Mouse (Mus musculus) ES-E14 (cell line): ENCODE results near the gene Asrgl1.

ENCODE experiments used
- CHD2 ChIP-seq: IDR thresholded peaks from 2 replicates; pipeline ENCODE4 v1.6.1; 2014; ENCODE audit warnings: mild to moderate bottlenecking, low read depth, low read length, inconsistent platforms
- HCFC1 ChIP-seq: IDR thresholded peaks from 2 replicates; pipeline ENCODE4 v1.6.1; 2012; ENCODE audit warnings: low read length, inconsistent platforms, borderline replicate concordance; ENCODE audit not compliant: insufficient read depth
- MAFK ChIP-seq: IDR thresholded peaks from 2 replicates; pipeline ENCODE4 v1.6.1; 2014; ENCODE audit warnings: mild to moderate bottlenecking, low read depth, low read length, inconsistent platforms; ENCODE audit not compliant: insufficient read depth

GRCm38 (mm10) chr19:9060103-9060502 lies 75.3 kb downstream of the Asrgl1 start:
- TF ChIP-seq MAFK = no peak
- no peak for TF ChIP-seq CHD2
- TF ChIP-seq HCFC1 = no peak
